Mouse (Mus musculus) cerebellum, postnatal 25 days (tissue): ENCODE measurements around the gene Kif19a.

Experiments
- DNase-seq, 2 experiments: peaks; one replicate each; pipeline ENCODE4 v3.0.0; 2021; ENCODE audit warnings: mixed read lengths in 2 of 2

Gene Kif19a

GRCm38 (mm10) chr11:114809371-114809770 lies 44.2 kb downstream of the Kif19a start:
- DNase-seq = no peak

DNA sequence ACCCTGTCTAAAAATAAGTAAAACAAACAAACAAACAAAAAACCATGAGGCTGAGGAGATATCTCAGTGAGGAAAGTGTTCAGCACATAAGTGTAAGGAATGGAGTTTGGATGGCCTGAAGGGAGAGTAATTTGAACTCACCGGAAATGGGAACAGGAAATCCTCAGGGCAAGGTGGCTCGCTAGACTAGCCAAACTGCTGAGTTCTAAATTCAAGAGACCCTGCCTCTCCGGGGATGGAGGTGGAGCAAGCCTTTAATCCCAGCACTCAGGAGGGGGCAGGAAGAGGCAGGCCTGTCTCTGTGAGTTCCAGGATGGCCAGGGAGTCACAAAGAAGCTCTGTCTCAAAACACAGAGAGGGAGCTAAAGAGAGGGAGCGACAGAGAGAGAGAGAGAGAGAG lies 45.2 kb downstream of the Kif19a start:
- no peak for DNase-seq

- peak; percentile 97 to 99 for DNase-seq
Observed at GRCm38 (mm10) chr11:114812731-114813240, 47.6 kb downstream of the Kif19a start.

GRCm38 (mm10) chr11:114814873-114815592 lies 49.8 kb downstream of the Kif19a start:
- peak in 1 of 2 experiments; percentile 26 for DNase-seq

DNA sequence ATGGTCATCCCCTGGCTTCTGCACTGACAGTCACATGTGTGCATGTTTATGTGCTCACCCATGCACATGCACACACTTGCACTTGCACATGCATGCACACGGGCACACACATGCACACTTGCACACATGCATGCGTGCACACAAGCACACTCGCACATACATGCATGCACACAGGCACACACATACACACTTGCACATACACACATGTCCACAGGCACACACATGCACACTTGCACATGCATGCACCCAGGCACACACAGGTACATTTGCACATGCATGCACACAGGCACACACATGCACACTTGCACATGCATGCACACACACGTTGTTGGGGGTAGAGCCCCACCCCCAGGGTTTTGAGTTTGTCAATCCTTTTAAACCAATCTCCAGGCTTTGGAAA lies 51.7 kb downstream of the Kif19a start:
- no peak for DNase-seq

DNA sequence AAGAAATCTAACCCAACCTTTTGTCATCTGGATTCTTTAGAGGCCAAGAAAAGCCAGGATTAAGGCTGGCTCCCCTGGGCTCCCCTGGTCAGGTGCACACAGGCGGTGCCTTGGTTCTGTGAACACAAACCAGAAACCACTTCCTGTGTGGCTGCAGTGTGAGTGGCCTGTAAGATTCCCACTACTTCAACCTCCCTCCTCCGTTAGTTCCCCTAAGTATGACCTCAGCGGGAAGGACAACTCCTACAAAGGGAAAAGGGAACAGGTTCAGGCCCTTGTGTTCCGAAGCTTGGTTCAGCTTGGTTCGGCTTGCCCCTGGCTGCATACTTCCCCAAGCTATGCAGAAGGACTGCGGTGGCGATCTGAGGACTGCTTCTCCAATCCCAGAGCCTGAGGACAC lies 53.0 kb downstream of the Kif19a start:
- no peak for DNase-seq

- DNase-seq = no peak
Observed at GRCm38 (mm10) chr11:114819110-114819509, 53.9 kb downstream of the Kif19a start.

GRCm38 (mm10) chr11:114820444-114820843 lies 55.3 kb downstream of the Kif19a start:
- no peak for DNase-seq

DNA sequence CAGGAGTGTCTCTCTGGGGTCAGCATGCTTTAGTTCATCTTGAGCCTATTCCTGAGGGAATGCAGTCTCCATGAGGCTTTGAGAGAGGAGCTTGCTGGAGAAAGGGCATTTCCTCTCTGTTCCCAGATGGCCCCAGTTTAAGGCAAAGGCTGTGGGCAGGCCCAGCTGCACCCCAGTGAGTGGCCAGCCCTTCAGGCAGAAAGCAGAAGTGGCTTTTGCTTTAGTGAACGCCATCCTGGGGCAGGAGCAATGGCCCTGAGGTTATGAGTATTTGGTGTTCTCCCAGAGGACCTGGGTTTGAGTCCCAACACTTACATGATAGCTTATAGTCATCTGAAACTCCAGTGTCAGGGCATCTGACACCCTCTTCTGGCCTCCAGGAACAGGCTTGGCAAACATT lies 56.1 kb downstream of the Kif19a start:
- DNase-seq = no peak

DNA sequence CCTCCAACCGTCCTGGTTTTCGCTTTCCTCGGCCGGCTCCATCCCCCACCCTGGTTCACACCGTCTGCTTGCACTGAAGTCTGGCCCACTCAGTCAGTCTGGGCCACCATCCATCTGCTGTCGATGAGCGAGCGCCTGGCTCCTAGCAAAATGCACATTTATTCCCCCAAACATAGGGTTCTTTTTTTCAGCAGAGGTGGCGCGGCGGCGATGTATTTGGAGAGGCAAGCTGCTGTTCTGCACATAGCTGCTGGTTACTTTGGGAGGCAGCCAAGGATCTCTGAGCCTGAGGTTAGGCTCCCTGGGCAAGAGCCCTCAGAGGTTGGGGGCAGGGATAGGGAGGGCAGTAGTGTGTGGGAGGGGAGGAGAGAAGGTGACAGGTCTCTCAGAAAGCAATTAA lies 57.5 kb downstream of the Kif19a start:
- DNase-seq = peak; percentile 84 to 87

DNA sequence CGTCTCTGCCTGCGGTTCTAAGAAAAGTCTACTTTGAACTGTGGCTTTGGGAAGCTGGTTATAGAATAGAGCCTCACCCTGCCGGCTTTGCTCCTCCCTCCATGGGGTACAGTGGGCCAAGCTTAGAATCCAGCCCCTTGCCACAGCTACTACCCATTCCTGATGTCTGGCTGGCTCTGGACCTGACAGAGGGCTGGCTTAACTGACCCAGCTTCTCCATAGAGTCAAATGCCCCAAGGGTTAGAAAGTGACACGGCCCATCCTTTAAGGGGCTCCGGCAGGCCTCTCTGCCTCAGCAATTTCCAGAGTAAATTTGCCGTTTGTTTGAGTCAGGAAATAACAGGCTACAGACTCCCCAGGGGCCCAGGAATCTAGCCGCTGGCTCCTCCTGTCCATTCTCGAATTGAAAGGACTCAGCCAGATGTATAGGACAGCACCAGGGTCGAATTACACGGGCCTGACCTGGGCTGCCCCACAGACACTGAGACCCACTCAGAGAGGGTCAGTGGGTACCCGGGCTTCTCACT lies 58.1 kb downstream of the Kif19a start:
- DNase-seq = no peak

DNA sequence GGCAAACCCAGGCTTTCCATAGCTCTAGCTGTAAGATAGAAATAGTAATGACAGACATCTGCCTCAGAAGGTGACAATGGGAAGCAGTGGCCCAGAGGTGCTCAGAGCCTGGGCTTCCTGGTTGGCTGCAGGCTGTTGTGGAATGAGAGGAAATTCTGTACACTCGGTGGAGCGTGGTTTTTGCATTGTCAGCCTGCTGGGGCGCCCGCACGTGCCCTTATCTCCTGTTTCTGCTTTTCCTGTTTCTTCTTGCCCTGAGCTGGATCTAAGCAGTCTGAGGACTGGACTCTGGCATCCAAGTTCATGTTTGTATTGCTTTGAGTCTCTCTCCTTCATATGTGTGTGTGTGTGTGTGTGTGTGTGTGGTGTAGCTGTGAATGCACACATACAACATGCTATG lies 61.5 kb downstream of the Kif19a start:
- DNase-seq = no peak

- DNase-seq = peak; percentile 92 to 94
Observed at GRCm38 (mm10) chr11:114829499-114830432, 64.6 kb downstream of the Kif19a start.

DNA sequence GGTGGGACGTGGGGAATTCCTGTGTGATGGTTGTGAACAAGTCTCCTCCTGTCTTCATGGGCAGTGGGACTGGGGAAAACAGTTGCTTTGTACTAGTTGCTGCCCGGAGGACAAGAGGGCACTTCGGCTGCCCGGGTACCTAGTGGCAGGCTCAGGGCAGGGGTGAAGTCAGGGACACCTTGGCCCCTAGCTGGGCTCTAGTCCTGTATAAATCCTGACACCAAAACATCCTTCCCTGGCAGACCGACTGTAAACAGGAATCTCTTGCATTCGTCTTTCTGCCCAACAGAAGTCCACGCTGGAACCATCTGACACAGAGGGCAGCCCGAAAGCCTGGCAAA lies 65.2 kb downstream of the Kif19a start:
- DNase-seq = no peak

DNA sequence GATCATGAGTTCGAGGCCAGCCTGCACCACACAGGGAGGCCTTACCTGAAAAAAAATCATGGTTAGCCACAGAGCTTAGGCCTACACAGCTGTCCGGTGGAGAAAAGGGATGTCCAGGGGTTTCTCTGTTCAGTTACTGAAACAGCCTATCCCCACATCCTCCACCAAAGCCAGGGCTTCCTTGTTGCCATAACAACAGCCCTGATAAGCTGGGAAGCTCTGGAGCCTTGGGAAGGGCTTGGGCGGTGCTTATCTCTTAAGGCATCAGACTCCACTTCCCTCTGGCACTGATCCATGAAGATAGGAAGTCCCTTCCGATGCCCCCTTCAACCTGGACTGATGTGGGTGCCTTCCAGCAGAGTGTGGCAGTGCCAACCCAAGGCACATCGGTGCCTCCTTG lies 68.0 kb downstream of the Kif19a start:
- DNase-seq = no peak
